Mouse (Mus musculus) hindlimb bud, embryonic 11.5 days (tissue): ENCODE data around the gene Hdhd5.

ENCODE experiments used
- DNase-seq: peaks from one replicate; pipeline ENCODE4 v3.0.0-alpha.2; 2012; ENCODE audit warnings: low read depth, low spot score; ENCODE audit errors: extremely low spot score

Hdhd5 gene

DNA sequence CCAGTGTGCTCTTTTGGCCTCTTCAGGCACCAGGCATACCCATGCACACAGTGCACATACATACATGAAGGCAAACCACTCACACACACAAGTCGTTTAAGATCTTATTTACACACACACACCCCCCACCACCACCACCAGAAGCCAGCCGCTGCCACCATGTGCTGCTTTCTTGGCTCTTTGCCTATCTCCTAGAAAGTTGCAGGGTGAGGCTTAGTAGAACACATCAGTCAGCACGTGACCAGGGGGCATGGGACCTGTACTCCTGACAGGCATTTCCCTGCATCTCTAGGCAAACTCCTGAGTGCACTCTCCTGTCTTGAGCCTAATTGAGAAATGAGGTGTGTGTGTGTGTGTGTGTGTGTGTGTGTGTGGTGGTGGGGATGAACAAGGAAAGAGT, 46.1 kb downstream of the Hdhd5 start:
- no peak for DNase-seq

DNA sequence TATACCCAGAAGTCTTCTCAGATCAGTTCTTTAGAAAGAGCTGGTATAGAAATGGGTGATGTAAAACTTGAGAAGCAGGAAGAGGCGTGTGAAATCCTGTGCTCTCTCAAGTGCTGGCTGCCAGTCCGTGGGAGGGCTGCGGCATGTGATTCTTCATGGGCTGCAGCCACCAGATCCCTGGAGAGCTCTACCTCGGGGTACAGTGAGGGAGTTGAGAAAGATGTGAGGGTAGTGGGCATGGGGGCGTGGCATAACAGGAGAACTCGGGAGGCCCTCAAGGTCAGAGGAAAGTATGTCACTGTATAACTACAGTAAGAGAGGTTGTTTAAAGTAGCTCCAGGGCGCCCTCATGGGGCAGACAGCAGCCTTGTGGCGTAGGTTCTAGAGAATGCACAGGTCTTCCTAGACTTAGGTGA, 47.9 kb downstream of the Hdhd5 start:
- DNase-seq = no peak

DNA sequence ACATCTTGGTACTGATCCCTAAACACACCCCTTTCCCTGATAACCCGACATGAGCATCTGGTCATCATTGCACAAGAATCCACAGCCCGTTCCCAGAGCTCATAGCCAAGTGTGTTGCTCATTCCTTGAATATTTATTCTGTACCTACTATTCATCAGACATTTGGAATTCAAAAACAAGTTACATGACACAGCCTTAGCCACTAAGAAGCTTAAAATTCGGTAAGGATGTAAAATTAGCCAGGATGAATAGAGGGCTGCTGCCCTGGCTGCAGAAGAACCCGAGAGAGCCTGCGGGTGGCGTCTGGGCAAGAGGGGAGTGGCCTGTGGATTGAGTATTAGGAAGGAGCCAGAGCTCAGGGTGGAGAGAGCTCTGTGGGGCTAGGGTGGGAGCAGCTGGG, 48.4 kb downstream of the Hdhd5 start:
- DNase-seq = no peak

DNA sequence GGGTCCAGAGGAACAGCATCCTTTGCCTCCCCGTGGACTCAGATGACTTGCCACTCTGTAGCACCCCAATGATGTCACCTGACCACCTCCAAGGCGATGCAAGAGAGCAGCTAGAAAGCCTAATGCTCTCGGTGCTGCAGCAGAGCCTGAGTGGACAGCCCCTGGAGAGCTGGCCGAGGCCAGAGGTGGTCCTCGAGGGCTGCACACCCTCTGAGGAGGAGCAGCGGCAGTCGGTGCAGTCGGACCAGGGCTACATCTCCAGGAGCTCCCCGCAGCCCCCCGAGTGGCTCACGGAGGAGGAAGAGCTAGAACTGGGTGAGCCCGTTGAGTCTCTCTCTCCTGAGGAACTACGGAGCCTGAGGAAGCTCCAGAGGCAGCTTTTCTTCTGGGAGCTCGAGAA, 49.1 kb downstream of the Hdhd5 start:
- DNase-seq = no peak

DNA sequence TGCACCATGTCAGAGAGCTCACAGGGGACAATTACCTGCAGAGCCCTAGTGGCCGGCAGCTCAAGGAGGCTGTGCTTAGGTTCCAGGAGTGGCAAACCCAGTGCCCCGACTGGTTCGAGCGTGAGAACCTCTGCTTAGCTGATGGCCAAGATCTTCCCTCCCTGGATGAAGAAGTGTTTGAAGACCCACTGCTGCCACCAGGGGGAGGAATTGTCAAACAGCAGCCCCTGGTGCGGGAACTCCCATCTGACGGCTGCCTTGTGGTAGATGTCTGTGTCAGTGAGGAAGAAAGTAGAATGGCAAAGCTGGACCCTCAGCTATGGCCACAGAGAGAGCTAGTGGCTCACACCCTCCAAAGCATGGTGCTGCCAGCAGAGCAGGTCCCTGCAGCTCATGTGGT, 49.6 kb downstream of the Hdhd5 start:
- DNase-seq = no peak

DNA sequence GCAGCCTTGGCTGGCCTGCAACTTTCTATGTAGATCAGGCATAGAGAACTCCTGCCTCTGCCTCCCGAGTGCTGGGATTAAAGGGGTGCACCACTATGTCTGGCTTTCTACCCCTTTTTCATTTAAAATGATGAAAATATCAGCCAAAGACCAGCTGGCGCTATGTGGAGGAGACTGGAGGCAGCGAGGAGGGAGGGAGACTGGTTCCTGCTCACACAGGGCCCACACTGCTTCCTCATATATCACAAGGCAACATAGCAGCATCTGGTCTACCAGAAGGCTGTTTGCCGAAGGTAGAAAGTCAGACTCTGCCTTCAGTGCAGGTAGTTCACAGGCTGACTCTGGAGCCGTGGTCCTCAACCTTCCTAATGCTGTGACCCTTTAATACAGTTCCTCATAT, 50.8 kb downstream of the Hdhd5 start:
- DNase-seq = no peak

DNA sequence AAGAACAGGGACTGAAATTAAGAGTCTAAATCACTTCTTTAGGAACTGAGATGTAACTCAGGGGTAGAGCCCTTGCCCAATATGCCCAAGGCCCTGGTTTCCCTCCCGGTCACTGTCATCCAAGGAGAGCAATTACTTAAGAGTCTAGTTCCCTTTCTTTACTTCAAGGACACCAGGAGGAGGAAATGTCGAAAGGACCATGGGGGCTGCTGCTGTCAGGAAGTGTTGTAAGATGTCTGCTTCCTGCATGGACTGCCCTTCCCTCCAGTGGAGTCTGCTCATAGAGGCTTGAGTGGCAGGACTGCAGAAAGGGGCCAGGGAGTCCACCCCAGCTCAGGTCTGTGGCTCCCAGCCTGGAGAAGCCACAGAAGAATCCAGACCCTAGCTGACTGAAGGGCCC, 51.8 kb downstream of the Hdhd5 start:
- no peak for DNase-seq

DNA sequence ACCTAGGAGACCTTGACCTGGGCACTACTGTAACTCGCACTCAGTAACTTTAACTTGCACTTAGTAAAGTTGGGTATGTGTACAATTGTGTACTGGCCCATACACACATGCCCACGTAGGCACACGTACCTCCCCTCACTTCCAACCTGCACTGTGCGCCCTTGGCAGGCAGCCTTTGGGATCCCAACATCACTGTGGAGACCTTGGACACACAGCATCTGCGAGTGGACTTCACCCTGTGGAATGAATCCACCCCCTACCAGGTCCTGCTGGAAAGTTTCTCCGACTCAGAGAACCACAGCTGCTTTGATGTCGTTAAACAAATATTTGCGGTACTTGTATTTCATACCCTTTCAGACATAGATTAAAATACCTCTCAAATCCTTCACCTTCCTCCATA, 55.8 kb downstream of the Hdhd5 start:
- no peak for DNase-seq

DNA sequence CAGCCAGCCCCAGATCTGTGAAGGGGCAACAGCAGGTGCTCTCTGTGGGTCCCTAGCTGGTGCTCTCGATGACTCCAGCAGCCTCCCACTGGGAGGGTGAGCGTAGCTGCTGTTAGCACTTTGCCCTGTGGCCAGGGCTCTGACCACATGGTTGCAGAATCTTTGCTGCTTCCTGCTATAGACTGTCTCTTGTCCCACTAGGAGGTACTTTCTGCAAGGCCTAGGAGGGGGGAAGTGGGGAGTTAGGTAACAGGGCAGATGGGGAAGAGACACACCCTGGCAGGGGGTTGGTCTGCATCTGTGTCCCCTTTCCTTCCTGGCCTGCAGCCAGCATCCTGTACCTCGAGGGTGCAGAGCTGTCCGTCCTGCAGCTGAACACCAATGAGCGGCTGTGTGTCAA, 57.7 kb downstream of the Hdhd5 start:
- no peak for DNase-seq

DNA sequence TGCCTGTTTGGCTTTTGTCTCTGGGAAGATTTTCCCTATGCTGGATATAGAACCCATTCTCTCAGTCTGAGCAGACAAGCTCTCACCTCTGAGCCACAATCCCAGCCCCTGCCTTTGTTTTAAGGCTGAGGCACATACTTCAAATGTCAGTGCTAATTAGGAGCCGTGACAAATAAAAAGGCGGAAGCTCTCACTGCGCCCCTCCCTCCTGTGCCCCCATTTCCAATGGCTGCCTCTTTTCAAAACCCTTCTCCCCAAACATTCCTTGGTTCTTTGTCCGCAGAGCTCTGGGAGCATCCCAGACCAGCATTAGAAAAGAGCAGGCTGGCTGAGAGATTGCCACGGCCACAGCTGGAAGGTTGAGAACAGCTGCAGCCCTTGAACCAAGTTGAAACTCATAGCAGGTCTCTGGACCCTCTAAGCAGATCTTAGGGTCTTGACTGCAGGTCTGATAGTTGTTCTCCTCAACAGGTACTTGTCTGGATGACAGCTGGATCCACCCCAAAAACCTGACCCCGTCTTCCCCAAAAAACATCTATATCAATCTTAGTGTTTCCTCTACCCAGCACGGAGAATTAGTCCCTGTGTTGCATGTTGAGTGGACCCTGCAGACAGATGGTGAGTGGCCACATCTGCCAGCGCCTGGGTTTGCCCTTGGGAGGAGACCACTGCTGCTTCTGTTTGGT, 58.5 kb downstream of the Hdhd5 start:
- DNase-seq = no peak

DNA sequence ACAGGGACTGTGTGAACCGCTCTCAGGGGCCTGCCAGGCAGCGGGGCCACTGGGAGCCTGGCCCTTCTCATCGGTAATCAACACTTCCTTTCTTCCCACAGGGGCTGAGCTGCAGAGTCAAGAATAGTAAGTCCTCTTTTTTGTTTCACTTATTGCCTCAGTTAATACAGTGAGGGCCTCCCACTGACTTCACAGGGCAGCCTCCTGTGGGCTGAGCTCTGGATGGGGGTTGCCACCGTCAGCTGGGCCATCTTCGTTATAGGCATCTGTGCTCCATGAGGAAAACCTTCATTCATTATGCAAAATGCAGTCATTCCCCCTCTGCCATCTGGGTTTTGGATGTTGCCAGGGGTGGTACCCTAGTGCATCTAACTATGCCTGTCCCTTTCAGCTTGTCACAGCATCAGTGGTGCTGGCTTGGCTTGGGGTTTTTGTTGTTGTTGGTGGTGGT, 59.1 kb downstream of the Hdhd5 start:
- no peak for DNase-seq

DNA sequence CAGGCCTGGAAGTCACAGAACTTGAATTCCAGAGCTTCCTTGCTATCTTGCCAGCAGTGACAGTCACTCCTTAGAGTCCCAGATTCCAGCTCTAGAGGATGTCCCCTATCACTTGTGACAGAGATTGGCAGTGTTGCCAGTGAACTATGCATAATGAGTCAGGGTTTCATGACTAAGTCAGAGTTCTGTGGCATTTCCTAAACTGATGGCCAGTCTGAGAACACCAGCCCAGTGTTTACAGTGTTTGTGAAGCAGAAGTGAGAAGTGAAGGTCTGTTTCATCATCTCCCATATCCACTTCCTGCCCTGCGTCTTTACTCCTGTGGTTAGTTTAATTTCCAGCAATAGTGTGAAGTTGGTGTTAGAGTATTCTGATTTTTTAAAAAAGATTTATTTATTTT, 60.5 kb downstream of the Hdhd5 start:
- DNase-seq = no peak

DNA sequence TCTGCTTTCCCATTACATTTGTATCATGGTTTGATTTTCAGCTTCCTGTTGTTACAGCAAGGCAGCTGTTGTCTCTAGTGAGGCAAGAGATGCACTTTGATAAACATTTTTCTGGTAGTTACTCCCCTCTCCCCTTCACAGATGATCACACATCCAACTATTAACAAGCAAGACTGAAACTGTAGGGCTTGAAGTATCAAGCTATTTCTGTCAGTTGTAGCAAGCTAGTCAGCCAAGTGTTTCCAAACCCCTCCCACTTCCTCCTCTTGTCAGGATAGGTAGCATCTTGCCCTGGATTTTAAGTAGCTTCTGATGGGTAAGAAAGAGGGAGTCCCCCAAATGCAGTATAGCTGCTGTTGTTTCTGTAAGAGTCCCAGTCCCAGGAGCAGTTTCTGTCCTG, 61.3 kb downstream of the Hdhd5 start:
- no peak for DNase-seq

DNA sequence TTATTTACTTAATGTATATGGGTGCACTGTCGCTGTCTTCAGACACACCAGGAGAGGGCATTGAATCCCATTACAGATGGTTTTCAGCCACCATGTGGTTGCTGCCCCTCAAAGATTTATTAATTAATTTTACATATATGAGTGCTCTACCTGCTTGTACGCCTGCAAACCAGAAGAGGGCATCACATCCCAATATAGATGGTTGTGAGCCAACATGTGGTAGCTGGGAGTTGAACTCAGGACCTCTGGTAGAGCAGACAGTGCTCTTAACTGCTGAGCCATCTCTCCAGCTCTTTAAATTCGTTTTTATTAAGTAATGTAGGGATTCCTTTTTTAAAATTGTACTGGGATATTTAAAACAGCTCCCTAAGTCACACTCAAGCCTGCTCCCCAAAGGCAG, 61.9 kb downstream of the Hdhd5 start:
- no peak for DNase-seq

DNA sequence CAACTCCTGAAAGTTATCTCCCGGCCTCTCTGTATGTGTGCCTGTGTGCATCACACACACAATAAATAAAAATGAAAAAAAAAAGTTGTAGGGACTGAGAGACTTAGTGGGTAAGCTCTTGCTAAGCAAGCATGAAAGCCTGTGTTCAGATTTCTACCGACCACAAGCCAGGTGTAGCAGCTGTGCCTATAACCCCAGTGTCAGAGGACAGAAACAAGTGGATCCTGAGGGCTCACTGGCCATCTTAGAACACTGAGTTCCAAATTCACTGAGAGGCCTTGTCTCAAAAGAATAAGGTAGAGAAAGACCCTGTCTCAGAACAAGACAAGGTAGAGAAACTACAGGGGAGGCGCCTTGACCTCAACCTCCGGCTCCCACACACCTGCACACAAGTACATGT, 62.9 kb downstream of the Hdhd5 start:
- DNase-seq = no peak

DNA sequence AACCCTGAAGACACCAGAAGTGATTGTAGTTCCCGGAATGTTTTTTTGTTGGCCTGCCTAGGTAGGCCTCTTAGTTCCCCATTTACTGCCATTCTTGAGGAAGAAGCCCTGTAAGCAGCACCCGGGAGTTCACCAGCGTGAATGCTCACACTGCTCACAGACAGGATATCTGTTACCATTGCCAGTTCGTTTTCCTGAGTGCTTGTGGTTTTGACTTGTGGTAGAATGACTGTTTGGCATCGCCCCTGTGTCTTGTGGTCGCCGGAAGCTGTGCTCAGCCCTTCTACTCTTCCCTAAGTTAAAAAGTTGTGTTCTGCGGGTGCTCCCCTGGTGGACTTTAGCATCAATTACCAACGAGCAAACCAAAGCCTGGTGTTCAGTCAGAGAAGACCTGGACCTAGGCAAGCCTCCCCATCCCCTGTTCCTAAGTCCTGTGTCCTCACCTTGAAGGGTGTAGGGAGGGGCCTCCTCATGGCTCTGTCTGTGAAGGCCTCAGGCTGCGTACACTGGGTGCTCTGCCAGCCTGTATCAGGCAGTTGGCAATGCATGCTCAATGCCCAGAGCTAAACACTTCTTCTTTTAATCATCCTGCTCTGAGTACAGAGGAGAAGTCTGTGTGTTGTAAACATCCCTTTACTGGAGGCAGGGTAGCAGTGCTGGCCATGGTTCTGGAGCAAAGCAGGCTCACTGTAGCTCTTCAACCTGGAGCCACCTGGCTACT, 64.3 kb downstream of the Hdhd5 start:
- no peak for DNase-seq

DNA sequence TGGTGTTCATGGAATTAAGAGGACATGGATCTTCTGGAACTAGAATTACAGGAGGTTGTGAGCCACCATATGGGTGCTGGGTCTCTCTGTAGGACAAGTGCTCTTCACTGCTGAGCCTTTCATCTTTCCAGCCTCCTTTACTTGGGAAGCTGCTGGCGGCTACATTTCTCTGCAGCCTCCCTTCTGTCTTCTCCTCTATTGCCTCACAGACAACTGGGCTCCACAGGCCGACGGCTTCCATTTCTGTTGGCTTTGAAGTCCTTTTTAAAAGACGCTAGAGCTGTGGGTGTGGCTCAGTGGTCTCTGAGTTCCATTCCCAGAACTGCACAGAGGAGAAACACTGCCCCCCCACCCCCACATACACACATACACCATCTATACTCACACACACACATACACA, 65.7 kb downstream of the Hdhd5 start:
- DNase-seq = no peak

DNA sequence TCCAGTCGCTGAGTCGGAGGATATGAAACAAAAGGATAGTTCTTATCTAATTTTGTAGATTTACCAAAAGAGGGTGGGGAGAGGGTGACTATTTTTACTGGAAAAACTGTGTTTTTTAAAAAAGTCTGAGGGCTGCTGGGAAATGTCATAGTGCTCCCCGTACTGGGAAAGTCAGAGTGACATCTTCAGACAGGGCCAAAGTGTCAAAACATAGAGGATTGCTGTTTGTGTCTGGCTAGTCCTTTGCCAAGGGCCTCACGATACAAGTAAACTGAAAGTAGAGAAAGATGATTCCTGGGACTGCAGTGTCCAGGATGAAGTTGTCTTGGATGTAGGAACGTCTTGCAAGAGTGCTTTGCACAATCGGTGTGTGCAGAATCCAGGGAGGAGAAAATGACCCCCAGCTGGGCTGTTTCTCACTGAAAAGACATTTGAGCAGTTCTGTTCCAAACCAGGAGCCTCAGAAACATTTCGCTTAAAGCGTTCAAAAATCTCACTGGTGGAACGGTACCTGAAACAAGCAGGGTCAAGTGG, 66.6 kb downstream of the Hdhd5 start:
- no peak for DNase-seq

DNA sequence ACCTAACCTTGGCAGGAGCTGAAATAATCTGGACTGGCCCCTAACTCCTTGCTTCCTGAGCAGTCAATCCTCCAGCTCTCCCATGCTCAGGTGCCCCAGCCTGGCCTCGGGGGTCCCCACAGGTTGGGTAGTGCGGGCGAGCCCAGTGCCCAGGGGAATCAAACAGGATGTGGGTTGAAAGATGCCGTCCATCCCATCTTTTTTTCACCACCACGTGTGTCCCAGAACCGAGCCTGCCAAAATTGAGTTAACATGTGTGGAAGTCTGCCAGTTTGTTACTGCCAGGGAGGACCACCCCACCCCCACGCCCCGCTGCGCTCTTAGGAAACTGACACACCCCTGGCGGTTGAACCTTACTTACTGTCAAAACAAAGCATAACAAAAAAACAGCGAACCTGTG, 67.2 kb downstream of the Hdhd5 start:
- no peak for DNase-seq

DNA sequence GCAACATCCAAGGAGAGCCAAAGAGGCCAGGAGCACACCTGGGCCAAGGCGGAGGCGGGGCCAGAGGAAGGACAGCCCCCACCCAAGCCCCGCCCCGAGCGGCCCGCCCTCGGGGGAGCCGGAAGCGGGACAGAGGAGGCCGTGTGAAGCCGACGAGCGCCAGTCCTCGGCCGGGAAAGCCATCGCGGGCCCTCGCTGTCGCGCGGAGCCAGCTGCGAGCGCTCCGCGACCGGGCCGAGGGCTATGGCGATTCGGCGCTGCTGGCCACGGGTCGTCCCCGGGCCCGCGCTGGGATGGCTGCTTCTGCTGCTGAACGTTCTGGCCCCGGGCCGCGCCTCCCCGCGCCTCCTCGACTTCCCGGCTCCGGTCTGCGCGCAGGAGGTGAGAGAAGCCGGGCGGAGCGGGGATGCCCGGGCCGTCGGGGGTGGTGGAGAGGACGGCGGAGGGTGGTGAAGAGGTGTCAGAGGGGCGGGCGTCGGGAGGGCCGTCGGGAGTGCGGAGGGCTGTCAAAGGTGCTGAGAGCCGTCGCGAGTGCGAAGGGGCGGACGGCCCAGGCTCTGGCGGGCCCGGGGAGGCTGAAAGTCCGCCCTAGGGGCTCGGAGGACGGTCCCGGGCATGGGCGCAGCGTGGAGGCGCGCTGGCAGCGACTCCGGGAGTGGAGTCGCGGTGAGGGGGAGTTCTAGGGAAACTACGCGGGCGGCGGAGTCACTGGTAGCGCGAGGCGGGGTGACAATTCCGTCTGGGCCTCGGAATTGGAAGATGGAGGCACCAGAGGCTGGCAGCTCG, 67.8 kb downstream of the Hdhd5 start, which contains the start of gene Il17ra:
TSS of gene Il17ra (plus strand) at position 162 of the 786 bp plus-strand sequence.
- no peak for DNase-seq

DNA sequence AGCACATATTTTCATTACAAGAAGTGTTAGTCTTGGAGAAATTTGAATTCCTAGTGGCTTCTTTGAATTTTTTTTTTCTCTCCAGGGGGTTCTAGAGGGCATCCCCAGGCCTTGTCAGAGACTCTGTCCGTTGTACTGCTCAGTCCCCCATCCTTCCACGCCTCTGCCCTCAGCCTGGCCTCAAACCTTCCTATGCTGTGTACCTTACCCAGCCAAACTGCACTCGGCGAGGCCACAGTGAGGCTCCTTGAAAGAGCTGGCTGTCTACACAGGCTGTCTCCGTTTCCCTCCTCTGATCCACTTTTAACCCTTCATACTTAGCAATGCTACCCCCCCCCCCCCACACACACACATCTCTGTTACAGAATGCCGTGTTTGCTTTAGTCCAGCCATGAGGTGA, 68.9 kb downstream of the Hdhd5 start:
- DNase-seq = no peak

DNA sequence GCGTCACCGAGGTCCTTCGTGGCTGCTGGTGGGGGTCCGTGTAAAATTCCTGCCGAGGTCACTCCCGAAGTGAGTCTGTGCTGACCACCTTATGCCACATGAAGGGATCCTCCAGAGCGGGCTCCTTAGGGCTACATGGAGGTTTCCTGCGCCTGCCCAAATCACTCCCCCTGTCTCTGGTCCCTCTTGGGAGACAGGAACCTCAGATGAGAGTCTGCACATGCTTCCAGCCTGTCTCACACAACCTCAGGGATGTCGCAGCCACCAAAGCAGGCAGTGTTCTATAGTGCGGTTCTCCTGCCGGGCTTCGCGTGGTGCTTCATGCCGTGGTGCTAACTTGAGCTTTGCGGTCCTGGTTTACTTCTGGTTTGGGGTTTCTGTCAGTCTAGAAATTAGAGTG, 69.9 kb downstream of the Hdhd5 start:
- DNase-seq = no peak
